Mouse (Mus musculus): ENCODE data around the gene Glg1. TPM values are rescaled to one million over a fixed set of nuclear protein-coding genes. Genes with fewer than 3 reads are reported as not detected.
"Not testable (repeated sequence)": the region's sequence is repeated elsewhere in the genome, so short reads cannot be mapped to it uniquely, and the experiment has no call there.

The Glg1 gene
- total RNA-seq, 2 experiments from 2014 or later = 31.1 to 39.6 TPM

- Histone ChIP-seq H3K4me3 (no peak overlapping the region), H3K27ac (no peak overlapping the region)
- TF ChIP-seq CTCF (IDR thresholded peaks at IDR 0.05) = no peak
- no peak for DNase-seq
- intact Hi-C loops (cut with DNase I) = loop anchor here (10.0 kb wide), 1 partner anchor 131 kb away; no protein-coding TSS in a partner anchor
Observed at GRCm38 (mm10) chr8:111285603-111286002, 26.6 kb upstream of the Glg1 start.

- no peak for DNase-seq
- Histone ChIP-seq H3K27ac (no peak overlapping the region), H3K4me3 (no peak overlapping the region)
- TF ChIP-seq CTCF (IDR thresholded peaks at IDR 0.05) = no peak
- intact Hi-C loops (cut with DNase I) = loop anchor here (10.0 kb wide), 1 partner anchor 127 kb away; no protein-coding TSS in a partner anchor
Observed at GRCm38 (mm10) chr8:111282093-111282492, 23.1 kb upstream of the Glg1 start.

GRCm38 (mm10) chr8:111268277-111268676 is 9.3 kb upstream of the Glg1 start:
- intact Hi-C loops (cut with DNase I) = no loop called here
- DNase-seq = no peak
- Histone ChIP-seq H3K4me3 (no peak overlapping the region), H3K27ac (no peak overlapping the region)
- peak; percentile 28; the same call in 1 of the 2 replicates for TF ChIP-seq CTCF (IDR thresholded peaks at IDR 0.05)

- not testable (repeated sequence) for DNase-seq
Observed at GRCm38 (mm10) chr8:111266161-111266560, 7.1 kb upstream of the Glg1 start.

GRCm38 (mm10) chr8:111264693-111265220 is 5.7 kb upstream of the Glg1 start:
- no peak for TF ChIP-seq CTCF (IDR thresholded peaks at IDR 0.05)

More at GRCm38 (mm10) chr8:111266161-111266560, 7.1 kb upstream of the Glg1 start:
- H3K4me3 ChIP-seq; intact Hi-C loops (cut with DNase I); H3K27ac ChIP-seq: not testable (repeated sequence)

GRCm38 (mm10) chr8:111261981-111262381 is 3.0 kb upstream of the Glg1 start:
- no peak for DNase-seq
- intact Hi-C loops (cut with DNase I) = no loop called here
- no peak overlapping the region for H3K27ac ChIP-seq
- no peak for TF ChIP-seq CTCF (IDR thresholded peaks at IDR 0.05)
- H3K4me3 ChIP-seq = no peak overlapping the region

More at GRCm38 (mm10) chr8:111264693-111265220, 5.7 kb upstream of the Glg1 start:
- H3K4me3 ChIP-seq = no peak overlapping the region
- intact Hi-C loops (cut with DNase I) = no loop called here
- no peak for DNase-seq
- no peak overlapping the region for H3K27ac ChIP-seq

GRCm38 (mm10) chr8:111260251-111260650 is 1.2 kb upstream of the Glg1 start:
- intact Hi-C loops (cut with DNase I) = no loop called here
- no peak for DNase-seq
- Histone ChIP-seq H3K4me3 (no peak overlapping the region), H3K27ac (no peak overlapping the region)
- no peak for TF ChIP-seq CTCF (IDR thresholded peaks at IDR 0.05)

- DNase-seq = no peak
- Histone ChIP-seq H3K4me3 (peak overlapping the region; percentile 74), H3K27ac (peak overlapping the region; percentile 96)
- intact Hi-C loops (cut with DNase I) = loop anchor here (5.0 to 10.0 kb wide), 2 partner anchors 52 to 105 kb away; no protein-coding TSS in a partner anchor
- TF ChIP-seq CTCF (IDR thresholded peaks at IDR 0.05) = no peak
Observed at GRCm38 (mm10) chr8:111259408-111259741, 359 bp upstream of the Glg1 start.

GRCm38 (mm10) chr8:111258010-111258630 is 896 bp downstream of the Glg1 start:
- DNase-seq = no peak
- Histone ChIP-seq H3K4me3 (peak overlapping the region; percentile 74), H3K27ac (peak overlapping the region; percentile 96)
- intact Hi-C loops (cut with DNase I) = loop anchor here (5.0 to 10.0 kb wide), 2 partner anchors 51 to 103 kb away; no protein-coding TSS in a partner anchor
- TF ChIP-seq CTCF (IDR thresholded peaks at IDR 0.05) = no peak

GRCm38 (mm10) chr8:111252487-111253112 is 6.4 kb downstream of the Glg1 start:
- no peak overlapping the region for H3K4me3 ChIP-seq
- DNase-seq = no peak
- TF ChIP-seq CTCF (IDR thresholded peaks at IDR 0.05) = no peak
- no peak overlapping the region for H3K27ac ChIP-seq
- intact Hi-C loops (cut with DNase I) = loop anchor here (10.0 kb wide), 1 partner anchor 98 kb away; no protein-coding TSS in a partner anchor

- intact Hi-C loops (cut with DNase I) = loop anchor here (10.0 kb wide), 1 partner anchor 95 kb away; no protein-coding TSS in a partner anchor
- TF ChIP-seq CTCF (IDR thresholded peaks at IDR 0.05) = no peak
- Histone ChIP-seq H3K4me3 (no peak overlapping the region), H3K27ac (no peak overlapping the region)
- no peak for DNase-seq
Observed at GRCm38 (mm10) chr8:111250111-111250510, 8.9 kb downstream of the Glg1 start.

- intact Hi-C loops (cut with DNase I) = no loop called here
Observed at GRCm38 (mm10) chr8:111248136-111248535, 10.9 kb downstream of the Glg1 start.

GRCm38 (mm10) chr8:111246864-111247263 is 12.2 kb downstream of the Glg1 start:
- DNase-seq = not testable (repeated sequence)

More at GRCm38 (mm10) chr8:111248136-111248535, 10.9 kb downstream of the Glg1 start:
- TF ChIP-seq CTCF (IDR thresholded peaks at IDR 0.05) = no peak
- Histone ChIP-seq H3K27ac (no peak overlapping the region), H3K4me3 (no peak overlapping the region)
- no peak for DNase-seq

More at GRCm38 (mm10) chr8:111246864-111247263, 12.2 kb downstream of the Glg1 start:
- intact Hi-C loops (cut with DNase I); H3K4me3 ChIP-seq; H3K27ac ChIP-seq: not testable (repeated sequence)
